Mouse (Mus musculus): ENCODE measurements at regions not wholly inside any gene's neighbourhood (a gene's known extent, or its start where the extent isn't known, plus 50 kb on each side); places are given as distances from the start of the nearest gene placed in this dataset.

GRCm38 (mm10) chr7:69837379-69837778 is 529.2 kb downstream of the Nr2f2 start:
- no peak overlapping the region for H3K4me2 ChIP-seq (ENCODE audit: low read depth, low read length)
- H3K4me1 ChIP-seq (ENCODE audit: insufficient read depth, low read length) = no peaks in the 10 kb centered on the region
- no peak overlapping the region for H3K9ac ChIP-seq (replicated peaks; ENCODE audit: low read length)
- WGBS = 51% methylated on average over 5 of the region's 5 CpGs
- no peak overlapping the region for H3K4me3 ChIP-seq (ENCODE audit: low read length)
- DNase-seq (ENCODE audit: low spot score) = no peak
- H3K27me3 ChIP-seq (ENCODE audit: insufficient read depth, low read length) = no peaks in the 10 kb centered on the region
- H3K36me3 ChIP-seq (ENCODE audit: insufficient read depth, low read length) = no peaks in the 10 kb centered on the region
- no peak for ATAC-seq
- H3K9me3 ChIP-seq (ENCODE audit: low read length) = no peaks in the 10 kb centered on the region
- no peak overlapping the region for H3K27ac ChIP-seq
- no peak for TF ChIP-seq CTCF (IDR thresholded peaks at IDR 0.05; ENCODE audit: low read depth)

GRCm38 (mm10) chr7:69827251-69827650 is 539.3 kb downstream of the Nr2f2 start:
- WGBS = 46% methylated on average over 8 of the region's 8 CpGs
- DNase-seq (ENCODE audit: low spot score) = no peak

GRCm38 (mm10) chr7:69820570-69820969 is 546.0 kb downstream of the Nr2f2 start:
- TF ChIP-seq CTCF (IDR thresholded peaks at IDR 0.05; ENCODE audit: low read depth) = no peak
- H3K4me1 ChIP-seq (ENCODE audit: insufficient read depth, low read length) = no peaks in the 10 kb centered on the region
- 85% methylated on average over 2 of the region's 2 CpGs for WGBS

More at GRCm38 (mm10) chr7:69827251-69827650, 539.3 kb downstream of the Nr2f2 start:
- Histone ChIP-seq H3K9me3 (ENCODE audit: low read length) (no peaks in the 10 kb centered on the region), H3K27ac (no peak overlapping the region), H3K4me3 (ENCODE audit: low read length) (no peak overlapping the region), H3K4me1 (ENCODE audit: insufficient read depth, low read length) (no peaks in the 10 kb centered on the region), H3K9ac (replicated peaks; ENCODE audit: low read length) (no peak overlapping the region), H3K27me3 (ENCODE audit: insufficient read depth, low read length) (no peaks in the 10 kb centered on the region), H3K36me3 (ENCODE audit: insufficient read depth, low read length) (no peaks in the 10 kb centered on the region), H3K4me2 (ENCODE audit: low read depth, low read length) (no peak overlapping the region)
- no peak for TF ChIP-seq CTCF (IDR thresholded peaks at IDR 0.05; ENCODE audit: low read depth)
- ATAC-seq = no peak

GRCm38 (mm10) chr7:69812301-69812700 is 554.2 kb downstream of the Nr2f2 start:
- Histone ChIP-seq H3K4me3 (ENCODE audit: low read length) (no peak overlapping the region), H3K9ac (replicated peaks; ENCODE audit: low read length) (no peak overlapping the region), H3K9me3 (ENCODE audit: low read length) (no peaks in the 10 kb centered on the region), H3K36me3 (ENCODE audit: insufficient read depth, low read length) (no peaks in the 10 kb centered on the region), H3K27me3 (ENCODE audit: insufficient read depth, low read length) (no peaks in the 10 kb centered on the region), H3K4me2 (ENCODE audit: low read depth, low read length) (no peak overlapping the region), H3K27ac (no peak overlapping the region), H3K4me1 (ENCODE audit: insufficient read depth, low read length) (no peaks in the 10 kb centered on the region)
- TF ChIP-seq CTCF (IDR thresholded peaks at IDR 0.05; ENCODE audit: low read depth) = no peak
- ATAC-seq (no peak), DNase-seq (ENCODE audit: low spot score) (no peak)
- WGBS = 83% methylated on average over 3 of the region's 3 CpGs

More at GRCm38 (mm10) chr7:69820570-69820969, 546.0 kb downstream of the Nr2f2 start:
- H3K9ac ChIP-seq (replicated peaks; ENCODE audit: low read length) = no peak overlapping the region
- no peaks in the 10 kb centered on the region for H3K36me3 ChIP-seq (ENCODE audit: insufficient read depth, low read length)
- no peak overlapping the region for H3K27ac ChIP-seq
- no peak for ATAC-seq
- H3K4me3 ChIP-seq (ENCODE audit: low read length) = no peak overlapping the region
- DNase-seq (ENCODE audit: low spot score) = no peak
- H3K4me2 ChIP-seq (ENCODE audit: low read depth, low read length) = no peak overlapping the region
- no peaks in the 10 kb centered on the region for H3K9me3 ChIP-seq (ENCODE audit: low read length)
- H3K27me3 ChIP-seq (ENCODE audit: insufficient read depth, low read length) = no peaks in the 10 kb centered on the region

- H3K27me3 ChIP-seq (ENCODE audit: insufficient read depth, low read length) = no peaks in the 10 kb centered on the region
- no peaks in the 10 kb centered on the region for H3K36me3 ChIP-seq (ENCODE audit: insufficient read depth, low read length)
- WGBS = 12% methylated on average over 5 of the region's 5 CpGs
- no peak overlapping the region for H3K9ac ChIP-seq (replicated peaks; ENCODE audit: low read length)
- no peaks in the 10 kb centered on the region for H3K4me1 ChIP-seq (ENCODE audit: insufficient read depth, low read length)
- ATAC-seq = peak; percentile 75; the same call in 1 of the 2 replicates
- TF ChIP-seq CTCF (IDR thresholded peaks at IDR 0.05; ENCODE audit: low read depth) = peak; percentile 72
- DNase-seq (ENCODE audit: low spot score) = peak; percentile 73
- H3K4me2 ChIP-seq (ENCODE audit: low read depth, low read length) = peak overlapping the region; percentile 43
- H3K4me3 ChIP-seq (ENCODE audit: low read length) = peak overlapping the region; percentile 3; the same call in 1 of the 2 replicates
- no peaks in the 10 kb centered on the region for H3K9me3 ChIP-seq (ENCODE audit: low read length)
- H3K27ac ChIP-seq = no peak overlapping the region
These were observed 555.7 kb downstream of the Nr2f2 start for GRCm38 (mm10) chr7:69810873-69811272.

GRCm38 (mm10) chr7:69807220-69807619 is 559.3 kb downstream of the Nr2f2 start:
- H3K4me2 ChIP-seq (ENCODE audit: low read depth, low read length) = no peak overlapping the region
- no peak overlapping the region for H3K4me3 ChIP-seq (ENCODE audit: low read length)
- H3K27me3 ChIP-seq (ENCODE audit: insufficient read depth, low read length) = no peaks in the 10 kb centered on the region
- H3K9me3 ChIP-seq (ENCODE audit: low read length) = no peaks in the 10 kb centered on the region
- no peak overlapping the region for H3K27ac ChIP-seq
- no peak for TF ChIP-seq CTCF (IDR thresholded peaks at IDR 0.05; ENCODE audit: low read depth)
- 50% methylated on average over 8 of the region's 8 CpGs for WGBS
- no peaks in the 10 kb centered on the region for H3K36me3 ChIP-seq (ENCODE audit: insufficient read depth, low read length)
- no peaks in the 10 kb centered on the region for H3K4me1 ChIP-seq (ENCODE audit: insufficient read depth, low read length)
- no peak for DNase-seq (ENCODE audit: low spot score)
- ATAC-seq = no peak
- no peak overlapping the region for H3K9ac ChIP-seq (replicated peaks; ENCODE audit: low read length)

- no peak overlapping the region for H3K4me3 ChIP-seq (ENCODE audit: low read length)
- no peaks in the 10 kb centered on the region for H3K4me1 ChIP-seq (ENCODE audit: insufficient read depth, low read length)
- H3K9ac ChIP-seq (replicated peaks; ENCODE audit: low read length) = no peak overlapping the region
- no peaks in the 10 kb centered on the region for H3K36me3 ChIP-seq (ENCODE audit: insufficient read depth, low read length)
- ATAC-seq = 0 out of 2 replicates have a peak, but pooled peaks have one; percentile 4
- 59% methylated on average over 5 of the region's 5 CpGs for WGBS
- TF ChIP-seq CTCF (IDR thresholded peaks at IDR 0.05; ENCODE audit: low read depth) = peak; percentile 32
- H3K27ac ChIP-seq = no peak overlapping the region
- no peaks in the 10 kb centered on the region for H3K27me3 ChIP-seq (ENCODE audit: insufficient read depth, low read length)
- H3K4me2 ChIP-seq (ENCODE audit: low read depth, low read length) = peak overlapping the region; percentile 44
- peak; percentile 1 for DNase-seq (ENCODE audit: low spot score)
- H3K9me3 ChIP-seq (ENCODE audit: low read length) = no peaks in the 10 kb centered on the region
These were observed 595.6 kb downstream of the Nr2f2 start for GRCm38 (mm10) chr7:69770980-69771348.

All from hindbrain, postnatal 0 days (tissue).